Mouse (Mus musculus): ENCODE measurements at regions not wholly inside any gene's neighbourhood (a gene's known extent, or its start where the extent isn't known, plus 50 kb on each side); places are given as distances from the start of the nearest gene placed in this dataset.

DNA sequence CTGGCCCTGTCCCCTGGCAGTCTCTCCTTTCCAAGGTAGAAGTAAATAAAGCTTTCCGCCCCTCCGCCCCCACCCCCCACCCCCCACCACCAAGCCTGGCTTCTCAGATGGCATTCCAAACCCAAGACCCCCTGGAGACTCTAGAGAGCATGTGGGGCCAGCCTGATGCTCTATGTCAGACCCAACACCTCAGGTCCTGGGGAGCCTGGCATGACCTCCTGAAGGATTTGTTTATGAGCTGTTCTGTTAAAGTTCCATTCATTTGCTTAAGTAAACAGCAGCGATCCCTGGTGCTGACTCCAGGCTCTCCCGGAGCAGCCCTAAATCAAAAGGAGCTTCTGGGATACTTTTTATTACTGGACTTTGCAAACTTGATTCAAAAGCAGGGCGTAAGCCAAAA is 137.3 kb upstream of the Hs3st3a1 start:
- Histone ChIP-seq H3K9me3 (replicated peaks; ENCODE audit: low read length) (no peaks in the 10 kb centered on the region), H3K27me3 (replicated peaks) (no peaks in the 10 kb centered on the region), H3K4me3 (replicated peaks in 1 of 3; ENCODE audit: low read depth in 2 of 3, low read length in 2 of 3, poor library complexity in 1 of 3) (no peak overlapping the region), H3K4me2 (ENCODE audit: insufficient read depth, low read depth, poor library complexity, severe bottlenecking) (no peak overlapping the region), H3K79me2 (replicated peaks; ENCODE audit: control insufficient read depth, extremely low read depth, insufficient read depth, poor library complexity, severe bottlenecking) (no peaks in the 10 kb centered on the region), H3K9ac (ENCODE audit: insufficient read depth, low read depth) (no peak overlapping the region), H3K27ac (ENCODE audit: insufficient read depth, low read depth) (no peak overlapping the region), H3K4me1 (ENCODE audit: control insufficient read depth in 1 of 2, insufficient read depth in 2 of 2) (no peaks in the 10 kb centered on the region), H3K36me3 (replicated peaks in 1 of 2; ENCODE audit: control insufficient read depth in 1 of 2, insufficient read depth in 1 of 2, low read length in 1 of 2) (no peaks in the 10 kb centered on the region)
- in situ Hi-C loops (cut with MboI; ENCODE audit: low pct_ligation_motif_present, low pct_unique_long_range_greater_than_20kb, low sequenced_read_pairs), result no loop called here
- DNase-seq (ENCODE audit: extremely low read depth), result no peak
- dilution Hi-C loops (cut with MboI; ENCODE audit: extremely low pct_ligation_motif_present, extremely low pct_unique_long_range_greater_than_20kb, low sequenced_read_pairs), result no loop called here
- TF ChIP-seq SIN3A (IDR thresholded peaks at IDR 0.05; ENCODE audit: low read length) (no peak), POLR2A (IDR thresholded peaks at IDR 0.05; ENCODE audit: low read depth, low read length) (no peak), PAX5 (IDR thresholded peaks at IDR 0.05; ENCODE audit: low read length) (no peak), BHLHE40 (IDR thresholded peaks at IDR 0.05; ENCODE audit: low read depth, low read length) (no peak), UBTF (IDR thresholded peaks at IDR 0.05; ENCODE audit: low read depth, low read length) (no peak), MEF2A (IDR thresholded peaks at IDR 0.05; ENCODE audit: borderline replicate concordance, low read depth, low read length) (no peak), JUN (IDR thresholded peaks at IDR 0.05; ENCODE audit: insufficient read depth, low read depth, low read length) (no peak), ZNF384 (IDR thresholded peaks at IDR 0.05; ENCODE audit: low read depth, low read length) (no peak), MAFK (IDR thresholded peaks at IDR 0.05; ENCODE audit: insufficient replicate concordance, low read length) (no peak), IRF4 (IDR thresholded peaks at IDR 0.05; ENCODE audit: low read depth, low read length) (no peak), USF2 (conservative IDR thresholded peaks at IDR 0.05; ENCODE audit: low read depth, low read length) (no peak)

DNA sequence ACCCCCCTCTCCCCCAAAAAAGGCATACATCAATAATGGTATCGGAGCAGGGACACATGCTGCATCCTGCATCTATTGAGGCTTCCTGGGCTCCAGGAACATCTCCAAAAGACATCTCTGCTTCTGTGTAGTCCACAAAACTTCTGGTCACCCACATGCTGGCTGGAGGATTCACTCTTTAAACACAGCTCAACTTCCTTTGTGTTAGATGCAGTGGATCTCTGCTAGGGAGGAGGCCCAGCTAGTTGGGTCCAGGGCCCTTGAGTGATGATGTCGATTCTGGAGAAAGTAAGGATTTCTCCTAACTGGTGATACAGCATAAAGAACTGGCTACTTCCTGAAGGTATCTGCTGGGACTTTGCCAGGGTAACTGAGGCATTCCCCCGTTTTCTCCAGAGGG is 146.9 kb upstream of the Hs3st3a1 start:
- in situ Hi-C loops (cut with MboI; ENCODE audit: low pct_ligation_motif_present, low pct_unique_long_range_greater_than_20kb, low sequenced_read_pairs) (no loop called here), dilution Hi-C loops (cut with MboI; ENCODE audit: extremely low pct_ligation_motif_present, extremely low pct_unique_long_range_greater_than_20kb, low sequenced_read_pairs) (no loop called here)
- H3K27ac ChIP-seq (ENCODE audit: insufficient read depth, low read depth), result no peak overlapping the region
- H3K9ac ChIP-seq (ENCODE audit: insufficient read depth, low read depth), result no peak overlapping the region
- no peak for TF ChIP-seq HCFC1 (IDR thresholded peaks at IDR 0.05; ENCODE audit: low read depth, low read length)
- TF ChIP-seq MXI1 (IDR thresholded peaks at IDR 0.05; ENCODE audit: low read depth, low read length), result no peak
- no peak for TF ChIP-seq EP300 (IDR thresholded peaks at IDR 0.05; ENCODE audit: low read length)
- TF ChIP-seq POLR2A (IDR thresholded peaks at IDR 0.05; ENCODE audit: low read depth, low read length), result no peak
- TF ChIP-seq MEF2A (IDR thresholded peaks at IDR 0.05; ENCODE audit: borderline replicate concordance, low read depth, low read length), result no peak
- TF ChIP-seq ELF1 (IDR thresholded peaks at IDR 0.05; ENCODE audit: low read depth, low read length), result no peak
- TF ChIP-seq MAZ (IDR thresholded peaks at IDR 0.05; ENCODE audit: low read depth, low read length), result no peak
- TF ChIP-seq TBP (conservative IDR thresholded peaks at IDR 0.05; ENCODE audit: low read depth, low read length), result no peak
- TF ChIP-seq MAX (IDR thresholded peaks at IDR 0.05; ENCODE audit: low read length), result no peak
- TF ChIP-seq GABPA (IDR thresholded peaks at IDR 0.05; ENCODE audit: insufficient replicate concordance, low read depth, low read length), result no peak
- TF ChIP-seq PAX5 (IDR thresholded peaks at IDR 0.05; ENCODE audit: low read length), result no peak
- no peak for TF ChIP-seq ZMIZ1 (IDR thresholded peaks at IDR 0.05; ENCODE audit: low read depth, low read length)
- TF ChIP-seq ZNF384 (IDR thresholded peaks at IDR 0.05; ENCODE audit: low read depth, low read length), result no peak
- TF ChIP-seq CHD1 (IDR thresholded peaks at IDR 0.05; ENCODE audit: low read depth, low read length), result no peak
- TF ChIP-seq E2F4 (IDR thresholded peaks at IDR 0.05; ENCODE audit: insufficient replicate concordance, low read depth, low read length), result no peak
- no peak for TF ChIP-seq JUND (conservative IDR thresholded peaks at IDR 0.05; ENCODE audit: low read depth, low read length)
- TF ChIP-seq NELFE (IDR thresholded peaks at IDR 0.05; ENCODE audit: low read depth, low read length), result no peak
- no peaks in the 10 kb centered on the region for H3K9me3 ChIP-seq (replicated peaks; ENCODE audit: low read length)
- no peak for DNase-seq (ENCODE audit: extremely low read depth)
- no peaks in the 10 kb centered on the region for H3K79me2 ChIP-seq (replicated peaks; ENCODE audit: control insufficient read depth, extremely low read depth, insufficient read depth, poor library complexity, severe bottlenecking)
- no peaks in the 10 kb centered on the region for H3K27me3 ChIP-seq (replicated peaks)
- peaks cover 5 to 51% of the 10 kb centered on the region in 2 experiments; a peak in 3 of 4 replicates for H3K4me1 ChIP-seq (ENCODE audit: control insufficient read depth in 1 of 2, insufficient read depth in 2 of 2)
- no peak overlapping the region for H3K4me2 ChIP-seq (ENCODE audit: insufficient read depth, low read depth, poor library complexity, severe bottlenecking)
- no peak overlapping the region for H3K4me3 ChIP-seq (replicated peaks in 1 of 3; ENCODE audit: low read depth in 2 of 3, low read length in 2 of 3, poor library complexity in 1 of 3)
- no peaks in the 10 kb centered on the region for H3K36me3 ChIP-seq (replicated peaks in 1 of 2; ENCODE audit: control insufficient read depth in 1 of 2, insufficient read depth in 1 of 2, low read length in 1 of 2)

All from CH12.LX (cell line).